Mouse (Mus musculus): Measurements from ENCODE around the gene Tdrd5.

GRCm38 (mm10) chr1:156241035-156241434, 62.4 kb downstream of the Tdrd5 start:
- TF ChIP-seq POLR2A (IDR thresholded peaks at IDR 0.05; ENCODE audit: low read depth, low read length) = no peak
- TF ChIP-seq CTCF (IDR thresholded peaks at IDR 0.05; ENCODE audit: extremely low read depth, insufficient read length, insufficient replicate concordance, low read depth, low read length) = no peak

Measured in small intestine, adult 2 months (tissue).